Mouse (Mus musculus) c-Kit-negative CD71-positive TER-119-positive erythroid progenitor cells, embryonic 14.5 days (primary cell): Measurements from ENCODE around the gene Serpinf1.
A peak's percentile ranks its signal among the peaks of the same experiment; 100 is the strongest.
"Not testable (repeated sequence)": the region's sequence is repeated elsewhere in the genome, so short reads cannot be mapped to it uniquely, and the experiment has no call there.

Experiments used
- DNase-seq: peaks from one replicate; pipeline ENCODE4 v3.0.0-alpha.2; 2013; ENCODE audit warnings: low read depth, low spot score

Serpinf1 gene

DNA sequence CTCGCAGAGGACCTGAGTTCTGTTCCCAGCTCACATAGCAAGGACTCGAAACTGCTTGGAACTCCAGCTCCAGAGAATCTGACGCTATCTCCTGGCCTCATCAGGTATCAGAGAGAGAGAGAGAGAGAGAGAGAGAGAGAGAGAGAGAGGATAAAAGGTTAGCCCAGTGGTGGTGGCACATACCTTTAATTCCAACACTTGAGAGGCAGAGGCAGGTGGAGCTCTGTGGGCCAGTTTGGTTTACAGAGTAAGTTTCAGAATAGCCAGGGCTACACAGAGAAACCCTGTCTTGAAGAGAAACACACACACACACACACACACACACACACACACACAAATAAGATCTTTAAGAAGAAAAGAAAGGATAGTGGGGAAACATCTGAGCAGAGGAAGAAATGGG is 590 bp upstream of the Serpinf1 start:
- DNase-seq = no peak

DNA sequence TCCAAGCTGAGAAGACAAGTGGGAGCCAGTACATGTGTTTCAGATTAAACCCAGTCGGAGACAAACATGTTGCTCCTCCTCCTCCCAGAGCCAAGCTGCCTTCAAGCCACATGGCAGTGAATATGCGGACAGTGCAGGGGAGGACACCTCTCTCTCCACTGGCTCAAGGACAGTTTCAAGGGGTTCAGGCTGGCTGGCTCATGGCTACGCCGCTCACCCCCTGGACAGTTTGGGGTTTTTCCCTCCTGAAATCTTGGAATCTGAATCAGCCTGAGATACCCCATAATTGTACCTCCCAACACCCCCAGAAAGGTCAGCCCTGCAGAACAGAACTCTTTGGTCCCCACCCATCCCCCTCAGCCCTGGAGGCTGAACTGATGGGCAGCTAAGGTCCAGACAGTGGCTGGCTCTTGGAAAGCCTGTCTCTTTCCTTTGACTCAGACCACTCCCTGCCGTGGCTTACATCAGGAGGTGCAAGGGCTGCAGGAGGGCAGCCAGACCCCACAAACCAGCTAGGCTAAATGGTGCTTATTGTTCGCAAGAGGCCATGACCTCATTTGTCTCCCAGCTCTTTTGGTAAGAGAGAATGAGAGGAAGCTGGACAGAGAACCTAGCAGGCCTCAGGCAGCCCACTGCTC is 1.0 kb downstream of the Serpinf1 start:
- no peak for DNase-seq

- no peak for DNase-seq
These were observed 1.6 kb downstream of the Serpinf1 start for GRCm38 (mm10) chr11:75420810-75421374.

GRCm38 (mm10) chr11:75420037-75420436 is 2.5 kb downstream of the Serpinf1 start:
- DNase-seq = no peak

DNA sequence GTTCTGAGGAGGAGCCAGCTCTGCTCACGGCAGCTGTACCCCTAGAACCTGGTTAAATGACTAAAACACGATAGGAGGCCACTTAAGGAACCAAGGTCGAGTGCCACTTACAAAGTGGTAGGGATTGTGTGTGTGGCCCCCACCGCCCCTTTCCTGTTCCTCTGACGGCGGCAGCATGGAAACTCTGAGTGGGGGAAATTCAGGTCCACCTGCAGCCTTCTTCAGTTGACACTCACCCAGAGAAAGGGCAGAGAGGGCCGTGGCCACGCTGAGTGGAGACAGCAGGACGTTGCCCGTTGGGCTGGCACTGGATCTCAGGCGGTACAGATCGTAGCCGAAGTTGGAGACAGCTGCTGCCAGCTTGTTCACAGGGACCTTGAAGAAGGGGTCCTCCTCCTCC is 6.5 kb downstream of the Serpinf1 start:
- DNase-seq = no peak

- no peak for DNase-seq
These were observed 7.4 kb downstream of the Serpinf1 start for GRCm38 (mm10) chr11:75415096-75415495.

- no peak for DNase-seq
These were observed 11.9 kb downstream of the Serpinf1 start for GRCm38 (mm10) chr11:75410591-75410990.

DNA sequence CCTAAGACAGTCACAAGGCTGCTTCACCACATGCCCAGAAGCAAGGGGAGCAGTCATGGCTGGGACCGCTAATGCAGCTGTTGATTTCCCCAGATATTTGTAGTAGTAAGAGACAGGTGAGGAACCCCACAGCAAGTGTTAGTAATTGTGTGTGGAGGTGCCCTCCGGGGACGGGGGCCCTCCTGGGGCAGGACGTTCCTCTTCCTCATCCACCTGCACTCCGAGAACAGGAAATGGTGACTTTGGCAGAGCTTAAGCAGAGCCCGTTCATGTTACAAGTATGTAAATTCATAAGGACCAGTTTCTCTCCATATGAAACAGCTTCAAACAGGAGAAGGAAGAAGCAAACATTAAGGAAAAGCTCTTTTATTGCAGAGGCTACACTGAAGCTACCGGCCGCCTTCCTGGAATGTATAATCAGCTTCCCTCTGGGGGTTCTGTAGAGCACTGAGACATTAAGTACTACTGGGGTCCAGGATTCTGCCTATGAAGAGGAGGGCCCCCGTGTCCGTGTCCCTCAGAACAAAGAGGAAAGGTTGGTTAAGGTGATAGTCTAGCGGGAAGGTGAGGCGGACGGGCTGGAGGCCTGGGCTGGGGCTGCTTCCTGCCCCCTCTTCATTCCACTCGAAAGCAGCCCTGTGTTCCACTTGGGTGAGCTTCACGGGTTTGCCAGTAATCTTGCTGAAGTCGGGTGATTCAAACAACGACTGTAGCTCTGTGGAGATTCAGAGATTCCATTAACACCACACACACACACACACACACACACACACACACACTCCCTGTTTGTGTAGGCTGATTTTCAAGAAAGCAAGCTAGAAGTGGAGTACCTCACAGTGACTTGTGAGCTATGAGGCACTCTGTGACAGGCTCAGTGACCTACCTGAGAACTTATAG is 12.6 kb downstream of the Serpinf1 start:
- DNase-seq = no peak

DNA sequence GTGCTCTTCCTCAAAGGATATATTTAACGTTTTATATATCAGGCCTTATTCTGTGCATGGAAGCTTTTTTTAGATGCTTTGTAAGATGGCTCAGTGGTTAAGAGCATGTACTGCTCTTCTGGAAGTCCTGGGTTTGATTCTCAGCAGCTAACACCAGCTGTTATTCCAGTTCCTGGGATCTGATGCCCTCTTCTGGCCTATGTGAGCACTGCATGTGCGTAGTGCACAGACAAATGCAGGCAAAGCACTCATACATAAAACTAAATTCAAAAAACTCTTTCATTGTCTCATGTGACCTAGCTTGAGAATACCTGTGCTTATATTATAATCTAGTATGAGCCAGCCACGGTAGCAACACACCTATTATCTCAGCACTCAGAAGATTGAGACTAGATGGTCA is 15.6 kb downstream of the Serpinf1 start:
- DNase-seq = peak; percentile 40

GRCm38 (mm10) chr11:75406104-75406503 is 16.4 kb downstream of the Serpinf1 start:
- DNase-seq = no peak

- no peak for DNase-seq
These were observed 17.7 kb downstream of the Serpinf1 start for GRCm38 (mm10) chr11:75404801-75405200.

DNA sequence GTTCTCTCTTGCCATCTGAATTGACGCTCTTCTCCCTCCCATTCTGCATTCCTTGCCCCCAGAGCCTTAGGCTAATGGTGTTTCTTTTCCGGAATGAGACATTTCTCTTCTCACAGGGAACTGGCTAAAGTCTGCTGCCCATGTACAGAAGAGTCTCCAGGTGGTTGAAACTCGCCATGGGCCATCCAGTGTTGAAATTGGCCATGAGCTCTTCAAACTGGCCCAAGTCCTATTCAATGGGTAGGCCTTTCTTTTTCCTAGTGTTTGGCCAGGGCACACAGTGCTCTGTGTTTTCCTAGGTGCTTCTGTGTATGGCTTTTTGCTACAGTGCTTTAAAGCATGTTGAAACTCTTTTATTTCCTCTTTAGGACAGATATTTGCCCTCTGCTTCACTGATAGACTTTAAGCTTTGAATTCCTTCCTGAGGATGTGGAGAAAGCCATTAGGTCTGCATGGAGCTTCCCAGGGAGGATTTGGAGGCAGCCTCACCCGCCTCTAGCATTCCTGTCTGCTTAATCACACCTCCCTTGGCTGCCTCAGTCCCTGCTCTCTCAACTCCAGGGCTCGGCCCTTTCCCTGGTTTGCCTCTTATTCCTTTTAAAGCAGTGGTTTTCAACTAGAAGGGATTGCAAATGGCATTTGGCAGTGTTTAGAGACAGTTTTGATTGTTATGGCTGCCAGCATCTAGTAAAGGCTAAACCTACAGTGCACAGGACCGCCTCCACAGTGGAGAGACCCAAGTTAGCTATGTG is 19.0 kb downstream of the Serpinf1 start:
- DNase-seq = no peak

GRCm38 (mm10) chr11:75402271-75402690 is 20.2 kb downstream of the Serpinf1 start:
- no peak for DNase-seq

GRCm38 (mm10) chr11:75400099-75400498 is 22.4 kb downstream of the Serpinf1 start:
- DNase-seq = no peak

GRCm38 (mm10) chr11:75399411-75399841 is 23.1 kb downstream of the Serpinf1 start:
- DNase-seq = no peak

DNA sequence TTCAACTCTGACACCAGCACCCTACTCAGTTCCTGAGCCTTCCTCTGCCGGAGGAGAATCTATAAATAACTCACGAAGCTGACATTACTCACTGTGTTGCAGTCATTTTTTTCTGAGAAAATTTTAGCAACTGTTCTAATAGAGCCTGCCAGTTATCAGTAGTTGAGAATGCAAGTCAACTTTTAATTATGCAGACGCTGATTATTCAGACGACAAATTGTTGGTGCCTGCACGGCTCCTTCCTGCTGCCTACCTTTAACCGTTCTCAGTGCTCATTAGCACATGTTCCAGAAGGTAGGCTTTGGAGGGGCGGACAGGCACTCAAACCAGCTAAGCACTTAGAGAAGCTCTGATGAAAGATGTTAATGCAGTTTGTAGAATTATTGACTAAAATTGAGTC is 25.0 kb downstream of the Serpinf1 start:
- DNase-seq = no peak

DNA sequence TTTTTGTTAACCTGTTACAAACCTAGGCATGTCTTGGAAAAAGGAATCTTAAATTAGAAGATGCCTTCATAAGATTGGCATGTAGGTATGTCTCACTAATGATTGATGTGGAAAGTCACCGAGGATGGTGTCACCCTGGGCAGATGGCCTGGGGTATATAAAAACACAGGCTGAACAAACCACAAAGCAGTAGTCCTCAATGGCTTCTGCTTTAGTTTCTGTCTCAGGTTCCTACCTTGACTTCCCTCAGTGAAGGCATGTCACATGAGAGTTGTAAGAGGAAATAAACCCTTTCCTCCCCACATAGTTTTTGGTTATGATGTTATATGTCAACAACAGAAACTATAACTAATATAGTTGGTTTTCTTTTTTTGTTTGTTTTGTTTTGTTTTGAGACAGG is 26.9 kb downstream of the Serpinf1 start:
- no peak for DNase-seq

GRCm38 (mm10) chr11:75383529-75383928 is 39.0 kb downstream of the Serpinf1 start:
- peak; percentile 33 for DNase-seq

GRCm38 (mm10) chr11:75378786-75379185 is 43.7 kb downstream of the Serpinf1 start:
- not testable (repeated sequence) for DNase-seq

GRCm38 (mm10) chr11:75377125-75377524 is 45.4 kb downstream of the Serpinf1 start:
- peak; percentile 6 for DNase-seq
